Mouse (Mus musculus): ENCODE data around the gene Dhrs11. TPM values are rescaled to one million over a fixed set of nuclear protein-coding genes. Genes with fewer than 3 reads are reported as not detected.
"Not testable (repeated sequence)": the region's sequence is repeated elsewhere in the genome, so short reads cannot be mapped to it uniquely, and the experiment has no call there.

Dhrs11 gene
- 34.3 and 43.5 TPM in 2 replicates for polyA plus RNA-seq (2014; fragmentation: Nextera tagmentation; extraction: Ambion mirVana)

DNA sequence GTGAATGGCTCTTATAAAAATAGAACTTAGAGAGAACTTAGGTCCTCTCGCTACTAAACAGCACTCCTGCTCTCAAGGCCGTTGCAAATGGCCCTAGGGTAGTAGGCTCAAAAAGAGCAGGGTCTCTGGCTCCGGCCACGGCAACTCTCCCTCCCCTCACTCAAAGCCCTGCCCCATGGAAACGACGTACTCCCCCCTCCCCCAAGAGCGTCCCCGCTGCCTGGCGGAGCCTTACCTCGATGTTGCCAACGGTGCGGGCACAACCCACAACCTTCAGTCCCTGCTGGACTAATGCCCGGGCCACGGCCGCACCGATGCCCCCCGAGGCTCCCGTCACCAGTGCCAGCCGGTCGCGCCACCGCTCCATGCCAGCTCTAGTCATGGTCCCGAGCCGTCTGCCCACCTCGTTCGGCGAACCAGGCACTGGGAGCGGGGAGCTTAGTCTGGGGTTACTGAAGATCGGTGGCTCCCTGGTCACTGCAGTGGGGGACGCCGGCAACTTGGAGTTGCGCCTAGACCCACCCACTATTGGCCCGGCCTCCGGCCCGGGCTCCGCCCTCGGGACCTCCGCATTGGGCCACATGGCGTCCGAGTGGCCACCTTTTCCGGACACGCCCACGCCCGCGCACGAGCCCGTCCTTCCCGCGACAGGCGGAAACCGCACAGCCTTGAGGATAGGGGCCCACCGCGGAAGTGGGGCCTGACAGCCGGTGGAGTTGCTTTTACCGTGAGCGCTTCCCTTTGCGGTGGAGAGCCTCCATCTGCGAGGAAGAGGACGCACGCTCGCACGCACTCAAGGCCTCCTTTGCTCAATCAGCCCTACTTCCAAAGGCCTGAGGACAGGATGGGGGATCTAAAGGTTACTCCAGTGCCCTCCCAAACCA lies at the start of gene Dhrs11:
Gene Dhrs11, minus strand, starts transcription at position 479 of the 884 bp plus-strand sequence.
- Histone ChIP-seq H3K36me3 (ENCODE audit: control insufficient read depth, insufficient read depth, low read length) (peaks cover 10% of the 10 kb centered on the region), H3K27me3 (ENCODE audit: control insufficient read depth, insufficient read depth, low read length) (no peaks in the 10 kb centered on the region; the same call in 1 of the 2 replicates), H3K9me3 (replicated peaks; ENCODE audit: control insufficient read depth, low read length) (no peaks in the 10 kb centered on the region), H3K4me1 (ENCODE audit: control insufficient read depth, insufficient read depth, low read length) (peaks cover 32% of the 10 kb centered on the region), H3K9ac (ENCODE audit: low read depth, low read length) (peak within 1 kb of the TSS; percentile 89), H3K4me2 (peak within 1 kb of the TSS; percentile 80), H3K4me3 (ENCODE audit: low read depth, low read length) (peak within 1 kb of the TSS; percentile 84), H3K27ac (ENCODE audit: low read depth, low read length) (peak within 1 kb of the TSS; percentile 77)
- peak; percentile 92 for ATAC-seq (replicated peaks; ENCODE audit: insufficient number of reproducible peaks, low FRiP score, low TSS enrichment)
- under 1% methylated on average over 62 of the region's 62 CpGs for WGBS (ENCODE audit: insufficient replicate concordance)

DNA sequence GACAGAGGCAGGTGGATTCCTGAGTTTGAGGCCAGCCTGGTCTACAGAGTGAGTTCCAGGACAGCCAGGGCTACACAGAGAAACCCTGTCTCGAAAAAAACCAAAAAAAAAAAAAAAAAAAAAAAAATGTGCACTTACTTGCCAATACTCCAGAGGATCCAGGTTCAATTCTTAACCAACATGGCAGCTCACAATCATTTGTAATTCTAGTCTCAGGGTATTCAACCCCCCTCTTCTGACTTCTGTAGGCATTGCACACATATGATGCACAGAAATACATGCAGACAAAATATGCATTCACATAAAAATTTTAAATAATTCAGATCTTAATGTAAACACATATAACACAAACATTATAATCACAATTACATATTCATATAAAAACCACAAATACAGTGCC lies 47.2 kb upstream of the Dhrs11 start:
- WGBS (ENCODE audit: insufficient replicate concordance) = no CpG with 5 or more reads among the region's 1 CpGs
- not testable (repeated sequence) for H3K9ac ChIP-seq (ENCODE audit: low read depth, low read length); H3K27me3 ChIP-seq (ENCODE audit: control insufficient read depth, insufficient read depth, low read length); H3K9me3 ChIP-seq (replicated peaks; ENCODE audit: control insufficient read depth, low read length); H3K27ac ChIP-seq (ENCODE audit: low read depth, low read length); H3K4me3 ChIP-seq (ENCODE audit: low read depth, low read length); H3K36me3 ChIP-seq (ENCODE audit: control insufficient read depth, insufficient read depth, low read length); ATAC-seq (replicated peaks; ENCODE audit: insufficient number of reproducible peaks, low FRiP score, low TSS enrichment); H3K4me2 ChIP-seq; H3K4me1 ChIP-seq (ENCODE audit: control insufficient read depth, insufficient read depth, low read length)

DNA sequence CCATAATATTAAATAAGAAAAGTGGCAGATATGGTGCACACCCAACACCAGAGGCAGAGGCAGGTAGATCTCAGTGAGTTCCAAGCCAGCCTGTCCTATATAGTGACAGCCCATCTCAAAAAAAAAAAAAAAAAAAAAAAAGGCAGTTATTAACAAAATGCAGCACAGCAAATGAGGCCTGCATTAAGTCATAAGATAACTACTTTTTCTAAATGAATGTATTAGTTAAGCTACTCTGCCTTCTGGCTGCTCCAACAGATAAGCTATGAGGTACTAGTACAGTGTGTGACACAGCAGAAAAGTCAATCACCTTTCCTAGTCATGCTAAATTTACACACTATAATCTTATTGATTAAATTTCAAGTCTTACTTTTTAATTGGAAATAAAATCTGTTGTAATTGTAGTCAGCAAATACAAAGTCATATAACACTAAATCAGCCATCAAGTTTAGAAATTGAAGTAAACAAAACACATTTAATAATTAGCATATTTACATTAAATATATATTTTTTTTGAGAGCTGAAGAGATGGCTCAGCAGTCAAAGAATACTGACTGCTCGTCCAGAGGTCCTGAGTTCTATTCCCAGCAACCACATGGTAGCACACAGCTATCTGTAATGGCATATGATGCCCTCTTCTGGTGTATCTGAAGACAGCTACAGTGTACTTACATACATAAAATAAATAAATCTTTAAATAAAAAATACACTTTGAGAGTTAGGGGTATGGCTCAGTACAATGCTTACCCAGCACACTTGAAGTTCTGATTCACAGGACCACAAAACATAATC lies 44.4 kb upstream of the Dhrs11 start:
- no peak overlapping the region for H3K9ac ChIP-seq (ENCODE audit: low read depth, low read length)
- no peak overlapping the region; the same call in 1 of the 2 replicates for H3K4me2 ChIP-seq
- H3K9me3 ChIP-seq (replicated peaks; ENCODE audit: control insufficient read depth, low read length) = no peaks in the 10 kb centered on the region
- H3K4me1 ChIP-seq (ENCODE audit: control insufficient read depth, insufficient read depth, low read length) = no peaks in the 10 kb centered on the region; the same call in 1 of the 2 replicates
- no peaks in the 10 kb centered on the region for H3K27me3 ChIP-seq (ENCODE audit: control insufficient read depth, insufficient read depth, low read length)
- H3K27ac ChIP-seq (ENCODE audit: low read depth, low read length) = no peak overlapping the region
- H3K4me3 ChIP-seq (ENCODE audit: low read depth, low read length) = no peak overlapping the region
- H3K36me3 ChIP-seq (ENCODE audit: control insufficient read depth, insufficient read depth, low read length) = no peaks in the 10 kb centered on the region
- ATAC-seq (replicated peaks; ENCODE audit: insufficient number of reproducible peaks, low FRiP score, low TSS enrichment) = no peak
- 62% methylated on average over 1 of the region's 1 CpGs for WGBS (ENCODE audit: insufficient replicate concordance)

DNA sequence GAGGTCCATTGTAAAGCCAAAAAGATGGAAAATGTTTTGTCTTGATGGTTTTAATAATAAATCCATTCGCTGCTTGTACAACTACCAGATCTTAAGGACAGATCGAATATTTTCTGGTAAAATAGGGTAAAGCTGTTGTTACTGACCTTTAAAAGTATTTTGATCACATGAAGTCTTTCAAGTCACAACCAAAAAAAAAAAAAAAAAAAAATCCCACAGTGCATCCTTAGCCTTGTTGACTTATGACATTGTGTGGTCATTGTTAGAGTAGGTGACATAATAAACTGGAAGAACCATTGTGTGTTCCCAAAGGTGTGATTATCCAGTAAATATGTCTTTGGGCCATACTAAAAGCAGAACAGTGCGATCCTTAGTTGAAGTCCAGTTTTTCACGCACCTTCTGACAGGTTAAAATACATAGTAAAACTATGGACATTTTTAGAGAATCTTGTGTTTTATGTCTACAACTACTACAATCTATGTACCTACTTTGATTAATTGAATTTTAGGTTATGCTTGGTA lies 42.8 kb upstream of the Dhrs11 start:
- Histone ChIP-seq H3K9ac (ENCODE audit: low read depth, low read length) (peak overlapping the region; percentile 93), H3K4me1 (ENCODE audit: control insufficient read depth, insufficient read depth, low read length) (peaks cover 6% of the 10 kb centered on the region; the same call in 1 of the 2 replicates), H3K4me2 (peak overlapping the region; percentile 70), H3K27me3 (ENCODE audit: control insufficient read depth, insufficient read depth, low read length) (no peaks in the 10 kb centered on the region), H3K9me3 (replicated peaks; ENCODE audit: control insufficient read depth, low read length) (no peaks in the 10 kb centered on the region), H3K4me3 (ENCODE audit: low read depth, low read length) (peak overlapping the region; percentile 84), H3K27ac (ENCODE audit: low read depth, low read length) (peak overlapping the region; percentile 99), H3K36me3 (ENCODE audit: control insufficient read depth, insufficient read depth, low read length) (no peaks in the 10 kb centered on the region)
- ATAC-seq (replicated peaks; ENCODE audit: insufficient number of reproducible peaks, low FRiP score, low TSS enrichment) = no peak
- WGBS (ENCODE audit: insufficient replicate concordance) = 76% methylated on average over 4 of the region's 4 CpGs

DNA sequence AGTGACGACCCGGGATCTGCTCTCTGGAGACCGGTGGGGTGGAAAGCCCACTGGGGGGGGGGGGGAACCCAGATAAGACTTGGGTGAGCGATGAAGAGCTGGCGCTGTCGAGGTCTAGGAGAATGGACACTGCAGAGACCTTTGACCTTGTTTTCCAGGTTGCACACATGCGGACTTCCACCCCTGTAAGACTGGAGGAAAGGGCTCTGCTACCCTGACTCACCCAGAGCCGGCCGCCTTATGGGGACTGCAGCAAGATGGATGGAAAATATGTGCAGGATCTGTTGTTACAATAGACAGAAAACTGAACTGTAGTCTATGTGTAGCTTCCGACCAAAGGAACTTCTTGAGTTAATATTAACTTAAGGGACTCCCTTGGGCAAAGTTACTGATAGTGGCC lies 42.3 kb upstream of the Dhrs11 start:
- no peaks in the 10 kb centered on the region for H3K9me3 ChIP-seq (replicated peaks; ENCODE audit: control insufficient read depth, low read length)
- peak overlapping the region; percentile 84 for H3K4me3 ChIP-seq (ENCODE audit: low read depth, low read length)
- H3K36me3 ChIP-seq (ENCODE audit: control insufficient read depth, insufficient read depth, low read length) = no peaks in the 10 kb centered on the region
- peak overlapping the region; percentile 70 for H3K4me2 ChIP-seq
- peak; percentile 44 for ATAC-seq (replicated peaks; ENCODE audit: insufficient number of reproducible peaks, low FRiP score, low TSS enrichment)
- peak overlapping the region; percentile 93 for H3K9ac ChIP-seq (ENCODE audit: low read depth, low read length)
- H3K4me1 ChIP-seq (ENCODE audit: control insufficient read depth, insufficient read depth, low read length) = peaks cover 9% of the 10 kb centered on the region
- H3K27ac ChIP-seq (ENCODE audit: low read depth, low read length) = peak overlapping the region; percentile 99
- no peaks in the 10 kb centered on the region for H3K27me3 ChIP-seq (ENCODE audit: control insufficient read depth, insufficient read depth, low read length)
- WGBS (ENCODE audit: insufficient replicate concordance) = under 1% methylated on average over 10 of the region's 10 CpGs

DNA sequence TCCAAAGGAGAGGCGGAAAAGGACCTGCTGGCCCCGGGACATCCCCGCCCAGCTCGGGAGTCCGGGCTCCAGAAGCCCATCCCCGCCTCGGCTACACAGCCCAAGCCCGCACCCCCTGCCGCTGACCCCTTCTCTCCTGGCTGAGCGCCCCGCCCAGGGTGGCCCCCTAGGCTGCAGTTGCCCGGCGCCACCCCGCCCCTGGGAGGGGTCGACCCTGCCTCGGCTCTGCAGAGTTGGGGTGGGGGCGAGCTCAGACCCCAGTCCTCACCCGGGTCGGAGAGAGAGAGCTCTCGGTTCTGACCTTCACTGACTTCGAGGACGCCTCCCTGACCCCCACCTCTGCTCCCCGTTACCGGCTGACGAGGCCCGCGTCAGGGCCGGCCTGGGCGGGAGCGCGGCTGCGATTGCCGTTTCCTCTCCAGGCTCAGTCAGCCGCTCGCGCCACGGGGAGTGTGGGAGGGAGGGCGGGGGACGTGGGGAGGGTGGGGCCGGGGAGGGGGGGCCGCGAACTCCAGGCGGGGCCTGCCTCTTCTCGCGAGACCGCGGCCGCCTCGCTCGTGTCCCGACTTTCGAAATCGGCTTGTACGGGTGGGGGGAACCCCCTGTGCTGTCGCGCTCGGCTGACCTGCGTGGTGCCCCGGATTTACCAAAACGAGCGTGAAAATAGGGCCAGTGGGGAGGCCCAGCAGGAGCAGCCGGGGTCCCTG lies 41.7 kb upstream of the Dhrs11 start, which contains the start of gene Ggnbp2:
Gene Ggnbp2, minus strand, starts transcription at position 481 of the 707 bp plus-strand sequence.
- under 1% methylated on average over 46 of the region's 62 CpGs for WGBS (ENCODE audit: insufficient replicate concordance)
- Histone ChIP-seq H3K27me3 (ENCODE audit: control insufficient read depth, insufficient read depth, low read length) (no peaks in the 10 kb centered on the region), H3K4me3 (ENCODE audit: low read depth, low read length) (peak within 1 kb of the TSS; percentile 84), H3K4me1 (ENCODE audit: control insufficient read depth, insufficient read depth, low read length) (peaks cover 9% of the 10 kb centered on the region), H3K27ac (ENCODE audit: low read depth, low read length) (peak within 1 kb of the TSS; percentile 99), H3K9ac (ENCODE audit: low read depth, low read length) (peak within 1 kb of the TSS; percentile 93), H3K36me3 (ENCODE audit: control insufficient read depth, insufficient read depth, low read length) (no peaks in the 10 kb centered on the region), H3K4me2 (peak within 1 kb of the TSS; percentile 85), H3K9me3 (replicated peaks; ENCODE audit: control insufficient read depth, low read length) (no peaks in the 10 kb centered on the region)
- peak; percentile 90 for ATAC-seq (replicated peaks; ENCODE audit: insufficient number of reproducible peaks, low FRiP score, low TSS enrichment)

DNA sequence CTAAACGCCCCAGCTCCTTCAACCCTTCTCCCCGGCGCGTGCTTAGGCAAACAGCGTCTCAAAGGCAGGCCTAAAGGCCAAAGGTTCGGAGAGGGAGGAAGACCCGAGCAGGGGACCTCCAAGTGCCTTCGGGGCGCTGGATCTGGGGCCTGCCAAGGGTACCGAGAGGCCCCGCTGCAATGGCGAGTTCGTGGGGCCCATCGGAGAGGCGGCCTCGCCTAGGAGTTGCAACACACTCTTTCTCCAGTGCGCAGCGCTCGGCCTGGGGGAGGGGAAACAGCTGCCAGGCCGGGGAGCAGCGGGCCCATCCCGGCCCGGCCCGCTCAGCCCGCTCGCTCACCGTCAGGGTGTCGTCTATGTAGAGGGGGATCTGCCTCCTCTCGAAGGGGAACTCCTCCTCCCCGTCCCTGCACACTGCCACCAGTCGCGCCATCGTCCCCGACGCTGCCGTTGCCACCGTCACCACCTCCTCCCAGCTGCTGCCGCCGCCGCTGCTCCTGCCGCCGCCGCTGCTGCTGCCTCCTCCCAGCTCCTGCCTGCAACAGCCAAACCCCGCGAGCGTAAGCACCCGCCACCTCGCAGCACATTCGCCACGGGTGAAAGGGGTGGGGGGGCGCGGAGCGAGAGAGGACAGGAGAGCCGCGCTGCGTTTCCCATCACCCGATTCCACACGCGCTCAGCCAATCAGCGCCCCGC lies 40.9 kb upstream of the Dhrs11 start:
- Histone ChIP-seq H3K9ac (ENCODE audit: low read depth, low read length) (peak overlapping the region; percentile 93), H3K27ac (ENCODE audit: low read depth, low read length) (peak overlapping the region; percentile 99), H3K27me3 (ENCODE audit: control insufficient read depth, insufficient read depth, low read length) (no peaks in the 10 kb centered on the region), H3K9me3 (replicated peaks; ENCODE audit: control insufficient read depth, low read length) (no peaks in the 10 kb centered on the region), H3K36me3 (ENCODE audit: control insufficient read depth, insufficient read depth, low read length) (no peaks in the 10 kb centered on the region), H3K4me2 (peak overlapping the region; percentile 85), H3K4me3 (ENCODE audit: low read depth, low read length) (peak overlapping the region; percentile 84), H3K4me1 (ENCODE audit: control insufficient read depth, insufficient read depth, low read length) (peaks cover 9% of the 10 kb centered on the region)
- peak; percentile 77 for ATAC-seq (replicated peaks; ENCODE audit: insufficient number of reproducible peaks, low FRiP score, low TSS enrichment)
- 0% methylated on average over 56 of the region's 61 CpGs for WGBS (ENCODE audit: insufficient replicate concordance)
